Mouse (Mus musculus): ENCODE data around the gene Podn.

DNA sequence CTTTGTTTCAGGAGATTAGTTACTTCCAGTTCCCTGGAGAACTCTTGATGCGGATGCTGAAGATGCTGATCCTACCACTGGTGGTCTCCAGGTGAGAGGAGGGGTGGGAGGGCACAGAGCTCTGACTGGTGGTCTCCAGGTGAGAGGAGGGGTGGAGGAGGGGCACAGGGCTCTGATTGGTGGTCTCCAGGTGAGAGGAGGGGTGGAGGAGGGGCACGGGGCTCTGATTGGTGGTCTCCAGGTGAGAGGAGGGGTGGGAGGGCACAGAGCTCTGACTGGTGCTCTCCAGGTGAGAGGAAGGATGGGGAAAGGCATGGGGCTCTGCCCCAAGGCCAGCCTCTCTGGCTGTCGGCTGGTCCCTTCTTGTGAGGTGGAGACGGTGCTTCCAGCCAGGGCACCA lies 118.7 kb downstream of the Podn start:
- no peak for TF ChIP-seq CTCF (IDR thresholded peaks at IDR 0.05; ENCODE audit: control insufficient read depth, insufficient read depth, insufficient replicate concordance, low read depth, low read length)
- no peak; the same call in 1 of the 2 replicates for TF ChIP-seq POLR2A (IDR thresholded peaks at IDR 0.05; ENCODE audit: control insufficient read depth, low read depth, low read length)
